Mouse (Mus musculus): ENCODE measurements at regions not wholly inside any gene's neighbourhood (a gene's known extent, or its start where the extent isn't known, plus 50 kb on each side); places are given as distances from the start of the nearest gene placed in this dataset.

DNA sequence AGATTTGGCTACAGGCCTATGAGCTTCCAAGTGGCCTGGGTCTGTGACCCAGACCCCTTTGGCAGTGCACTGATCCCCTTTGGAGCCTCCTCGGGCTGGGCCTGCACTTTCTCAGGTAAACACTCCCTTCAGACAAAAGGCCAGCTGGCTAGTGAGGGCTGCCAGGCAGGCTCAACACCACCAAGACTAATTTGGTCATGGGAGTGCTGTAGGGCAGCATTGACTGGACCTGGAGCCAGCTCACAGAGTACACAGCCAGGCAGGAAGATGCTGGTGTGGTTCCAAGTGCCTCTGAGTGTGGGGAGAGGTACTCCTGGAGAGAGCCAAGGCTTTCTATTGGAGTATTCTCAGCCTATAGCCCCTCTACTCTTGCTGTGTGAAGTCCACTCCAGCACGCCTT is 620.5 kb downstream of the Rnf144a start:
- no peak for TF ChIP-seq CTCF (IDR thresholded peaks at IDR 0.05; ENCODE audit: low read depth, low read length)
- TF ChIP-seq POLR2A (IDR thresholded peaks at IDR 0.05; ENCODE audit: borderline replicate concordance, low read depth, low read length) = no peak

Measured in bone marrow macrophage, adult 2 months (primary cell).